Mouse (Mus musculus) urinary bladder, postnatal 4 days (tissue): ENCODE results near the gene Arrb1.

Source experiments
- DNase-seq, 2 experiments: peaks; one replicate each; pipeline ENCODE4 v3.0.0; 2021 to 2022; ENCODE audit warnings: low spot score in 2 of 2

Arrb1 gene

DNA sequence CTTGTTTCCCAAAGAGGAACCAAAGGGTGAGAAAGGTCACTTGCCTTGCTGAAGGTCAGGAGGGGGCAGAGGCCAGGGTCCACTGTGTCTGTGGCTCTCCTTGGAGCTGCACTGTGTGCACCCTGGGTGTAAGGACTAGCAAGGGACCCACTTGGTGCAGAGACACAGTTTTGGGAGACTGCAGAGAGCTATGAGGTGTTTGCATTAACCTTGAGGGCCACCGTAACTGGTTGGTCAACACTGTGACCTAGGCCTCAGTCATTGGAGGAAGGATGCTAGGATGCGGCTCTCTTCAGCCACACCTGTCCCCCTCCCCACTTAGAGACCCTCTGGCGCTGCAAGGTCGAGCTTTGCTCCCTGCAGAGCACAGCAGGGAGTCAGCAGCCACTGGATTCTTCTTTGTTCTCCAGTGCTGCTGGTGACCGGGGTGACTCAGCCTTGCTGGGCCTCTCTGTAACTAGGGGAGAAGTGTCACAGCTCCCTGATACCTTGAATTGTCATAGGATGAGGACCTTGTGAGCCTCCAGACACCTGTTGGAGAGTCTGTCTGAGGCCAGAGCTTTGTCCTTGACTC is 2.0 kb downstream of the Arrb1 start:
- DNase-seq, result no peak

DNA sequence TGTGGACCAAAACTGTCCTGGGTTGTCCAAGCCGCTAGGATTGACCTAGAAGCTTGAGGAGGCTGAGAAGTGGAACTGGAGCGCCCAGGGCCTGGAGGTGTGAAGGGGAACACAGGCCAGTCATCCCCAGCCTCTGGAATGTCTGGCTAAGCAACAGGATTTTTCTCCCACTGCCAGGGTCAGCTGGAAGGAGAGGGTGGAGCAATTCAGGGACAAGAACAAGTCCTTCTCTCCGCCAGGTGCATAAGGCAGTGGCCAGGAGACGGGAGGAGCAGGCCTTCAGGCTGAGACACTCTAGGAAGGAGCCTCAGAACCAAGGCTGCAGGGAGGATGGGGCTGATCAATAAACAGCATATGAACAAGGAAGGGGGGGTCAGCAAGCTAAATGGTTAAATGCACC is 3.2 kb downstream of the Arrb1 start:
- no peak for DNase-seq

DNA sequence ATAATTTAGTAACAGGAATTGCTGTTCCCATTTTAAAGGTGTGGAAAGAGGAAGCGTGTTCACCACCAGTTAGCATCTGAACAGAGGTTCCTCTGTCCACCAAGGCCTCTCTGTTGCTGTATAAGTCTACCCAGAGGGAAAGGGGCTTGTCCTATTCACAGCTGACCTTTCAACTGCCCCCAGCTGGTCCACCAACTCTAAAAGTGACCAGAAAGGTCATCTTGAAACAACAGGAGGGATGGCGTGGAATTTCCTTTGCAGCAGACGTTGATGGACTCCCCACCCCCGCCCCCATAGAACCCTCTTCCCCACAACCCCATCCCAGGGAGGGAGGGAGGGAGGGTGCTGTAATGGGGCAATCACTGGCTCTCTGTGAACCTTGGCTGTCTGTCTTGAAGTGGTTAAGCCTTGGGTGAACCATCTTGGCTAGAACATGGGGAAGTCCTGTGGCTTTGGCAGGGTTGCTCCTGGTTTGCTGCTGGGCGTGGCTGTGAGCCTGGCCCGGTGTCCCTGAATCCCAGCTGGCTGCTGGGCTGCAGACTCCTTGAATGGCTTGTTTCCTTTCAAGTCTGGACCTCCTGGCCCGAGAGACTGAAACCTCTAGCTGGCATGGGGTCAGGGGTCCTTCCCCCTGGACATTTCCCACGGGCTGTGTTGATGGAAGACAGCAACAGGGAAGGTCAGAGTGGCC is 4.1 kb downstream of the Arrb1 start:
- peak in 1 of 2 experiments; percentile 55 for DNase-seq

DNA sequence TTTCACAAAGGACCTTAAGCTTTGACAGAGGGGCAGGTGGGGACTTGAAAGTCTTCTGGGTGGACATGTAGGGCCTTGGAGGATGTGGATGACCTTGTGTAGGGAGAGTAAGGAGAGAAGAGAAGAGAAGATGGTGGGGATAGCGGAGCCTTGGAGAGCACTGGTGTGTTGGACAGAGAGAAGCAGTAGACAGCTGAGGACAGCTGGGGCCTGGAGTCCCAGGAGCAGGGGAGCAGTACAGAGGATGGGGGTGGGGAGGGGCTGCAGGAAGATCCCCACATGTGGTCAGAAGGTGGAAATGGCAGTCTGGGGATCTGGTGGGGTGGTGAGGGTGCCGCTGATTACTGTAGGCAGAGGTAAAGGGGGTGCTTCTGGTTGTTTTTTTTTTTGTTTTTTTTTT is 4.8 kb downstream of the Arrb1 start:
- no peak for DNase-seq

DNA sequence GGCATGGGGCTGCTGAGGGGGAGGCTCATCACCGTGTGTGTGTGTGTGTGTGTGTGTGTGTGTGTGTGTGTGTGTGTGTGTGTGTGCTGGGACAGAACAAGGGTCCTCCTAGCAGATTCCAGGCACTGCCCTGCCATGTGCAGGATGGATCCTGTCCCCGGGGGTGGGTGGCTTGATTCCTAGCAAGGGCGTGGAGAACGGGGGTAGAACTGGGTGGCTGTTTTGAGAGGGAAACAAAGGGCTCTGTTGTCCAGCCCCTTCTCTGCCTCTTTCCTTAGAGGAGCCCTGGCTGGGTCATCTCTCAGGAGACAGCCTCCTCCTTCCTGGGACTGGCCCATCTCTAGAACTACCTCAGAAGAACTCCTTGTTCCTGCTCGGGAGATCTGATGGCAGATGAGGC is 5.9 kb downstream of the Arrb1 start:
- DNase-seq, result no peak

DNA sequence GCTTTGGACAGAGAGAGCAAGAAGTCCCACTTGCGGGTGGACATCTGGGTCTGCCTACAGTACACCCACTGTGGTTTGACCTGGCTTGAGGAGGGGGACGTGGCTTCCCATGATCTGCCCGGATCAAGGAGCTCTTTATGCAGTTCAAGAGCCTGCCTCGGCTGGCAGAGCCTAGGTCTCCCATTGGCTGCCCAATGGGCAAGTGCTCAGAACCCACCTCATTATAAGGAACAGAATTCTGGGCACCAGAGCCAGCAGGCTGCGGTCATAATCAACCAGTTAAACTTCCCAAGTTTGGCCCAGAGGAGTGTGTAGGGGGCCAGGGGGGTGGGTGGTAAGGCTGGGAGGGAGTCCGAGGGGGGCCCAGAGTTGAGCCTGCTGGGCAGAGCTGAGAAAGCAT is 9.0 kb downstream of the Arrb1 start:
- DNase-seq, result no peak

DNA sequence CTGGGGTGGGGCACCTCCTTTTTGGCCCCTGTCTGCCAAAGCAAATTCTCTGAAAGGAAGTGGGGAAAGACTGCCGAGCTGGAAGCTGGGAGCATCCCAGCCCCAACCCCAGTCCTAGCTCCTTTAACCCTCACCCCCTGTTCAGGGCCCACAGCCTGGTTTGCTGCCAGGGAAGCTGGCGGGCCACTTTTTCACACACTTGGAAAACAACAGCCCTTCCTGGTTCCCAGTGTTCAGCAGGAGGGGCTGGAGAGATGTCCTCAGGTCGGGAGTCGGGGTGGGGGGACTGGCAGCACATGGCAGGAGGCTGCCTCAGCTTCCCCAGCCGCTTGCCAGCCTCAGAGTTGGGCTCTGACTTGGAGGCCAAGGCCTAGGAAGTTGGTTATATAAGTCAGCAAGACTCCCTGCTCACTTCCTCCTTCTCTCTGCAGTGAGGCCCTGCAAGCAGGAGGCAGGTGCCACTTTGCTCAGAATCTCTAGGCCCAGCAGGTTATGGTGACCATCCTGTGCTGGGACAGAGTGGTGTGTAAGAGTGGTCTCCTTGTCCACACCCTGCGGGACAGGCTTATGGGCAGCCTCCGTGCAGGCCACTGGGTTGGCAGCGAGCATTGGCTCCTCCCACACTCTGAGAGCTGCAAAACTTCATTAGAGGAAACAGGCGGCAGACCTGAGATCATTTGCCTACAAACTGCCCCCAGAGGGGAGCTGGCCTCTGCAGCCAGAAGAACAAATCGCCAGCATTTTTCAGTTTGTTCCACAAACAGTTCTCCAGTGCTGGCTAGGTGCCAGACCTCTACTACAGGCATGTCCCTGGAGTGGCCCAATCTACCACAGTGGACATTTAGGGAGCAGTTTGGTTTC is 10.8 kb downstream of the Arrb1 start:
- DNase-seq, result peak; percentile 65 to 75

DNA sequence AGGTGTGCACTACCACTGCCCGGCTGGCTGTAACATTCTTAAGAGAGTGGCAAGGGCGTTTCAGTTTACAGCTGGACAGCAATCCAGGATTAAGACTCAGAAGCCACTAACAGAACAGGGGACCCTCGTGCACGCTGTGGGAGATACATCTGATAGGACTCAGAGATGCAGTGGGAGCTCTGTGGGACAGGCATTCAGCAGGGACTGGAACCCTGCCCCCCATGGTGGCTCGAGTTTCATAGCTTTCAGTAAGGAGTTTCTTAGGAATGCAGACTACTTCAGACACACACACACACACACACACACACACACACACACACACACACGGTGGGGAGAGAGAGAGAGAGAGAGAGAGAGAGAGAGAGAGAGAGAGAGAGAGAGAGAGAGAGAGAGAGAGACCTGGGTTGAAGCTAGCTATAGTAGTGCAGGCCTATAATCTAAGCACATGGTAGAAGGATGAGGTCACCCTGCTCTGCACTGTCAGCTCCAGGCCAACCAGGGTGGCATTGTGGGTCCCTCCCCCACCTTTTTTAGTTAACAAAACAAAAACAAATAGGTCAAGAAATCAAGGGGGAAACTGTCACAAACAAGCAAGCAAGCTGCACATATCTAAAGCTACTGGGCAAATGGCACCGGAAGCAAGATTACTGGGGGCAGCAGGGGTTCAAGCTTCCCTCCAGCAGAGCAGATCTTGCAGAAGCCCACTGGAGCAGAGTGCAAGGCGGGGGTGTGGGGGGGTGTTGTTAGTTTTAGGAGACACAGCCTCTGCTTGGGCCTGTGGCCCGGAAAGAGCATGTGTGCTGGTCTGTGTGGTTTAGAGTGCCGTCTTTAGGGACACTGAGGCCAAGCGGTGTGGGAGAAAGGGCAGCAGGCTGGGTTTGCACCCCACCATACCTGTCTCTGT is 12.6 kb downstream of the Arrb1 start:
- no peak for DNase-seq

DNA sequence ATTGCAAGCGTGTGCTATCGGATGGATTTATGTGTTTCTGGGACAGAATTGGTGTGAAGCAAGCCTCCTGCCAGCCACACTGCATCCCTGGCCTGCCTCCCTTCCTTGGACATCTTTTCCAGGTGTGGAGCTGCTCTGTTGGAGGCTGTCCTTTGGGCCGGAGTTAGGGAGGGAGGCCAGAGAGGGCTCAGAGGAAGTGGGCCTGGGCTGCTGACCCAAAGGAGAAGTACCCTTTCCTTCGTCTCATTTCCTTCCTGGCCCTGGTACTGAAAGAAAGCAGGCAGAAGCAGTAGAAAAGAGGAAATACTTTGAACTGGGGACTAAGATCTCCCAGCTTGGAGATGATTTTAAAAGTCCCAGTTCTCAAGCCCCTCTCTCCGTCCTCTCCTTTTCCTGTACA is 14.4 kb downstream of the Arrb1 start:
- DNase-seq, result no peak

DNA sequence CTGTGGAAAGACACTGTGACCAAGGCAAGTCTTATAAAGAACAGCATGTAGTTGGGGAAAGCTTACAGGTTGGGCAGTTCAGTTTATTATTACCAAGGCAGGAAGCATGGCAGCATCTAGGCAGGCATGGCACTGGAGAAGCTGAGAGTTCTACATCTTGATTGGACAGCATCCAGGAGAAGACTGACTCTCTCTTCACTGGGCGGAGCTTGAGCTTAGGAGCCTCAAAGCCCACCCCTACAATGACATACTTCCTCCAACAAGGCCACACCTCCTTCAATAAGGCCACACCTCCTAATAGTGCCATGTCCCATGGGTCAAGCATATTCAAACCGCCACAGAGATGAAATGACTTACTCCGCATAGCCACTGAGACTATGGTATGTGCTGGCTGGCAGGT is 16.4 kb downstream of the Arrb1 start:
- no peak for DNase-seq

DNA sequence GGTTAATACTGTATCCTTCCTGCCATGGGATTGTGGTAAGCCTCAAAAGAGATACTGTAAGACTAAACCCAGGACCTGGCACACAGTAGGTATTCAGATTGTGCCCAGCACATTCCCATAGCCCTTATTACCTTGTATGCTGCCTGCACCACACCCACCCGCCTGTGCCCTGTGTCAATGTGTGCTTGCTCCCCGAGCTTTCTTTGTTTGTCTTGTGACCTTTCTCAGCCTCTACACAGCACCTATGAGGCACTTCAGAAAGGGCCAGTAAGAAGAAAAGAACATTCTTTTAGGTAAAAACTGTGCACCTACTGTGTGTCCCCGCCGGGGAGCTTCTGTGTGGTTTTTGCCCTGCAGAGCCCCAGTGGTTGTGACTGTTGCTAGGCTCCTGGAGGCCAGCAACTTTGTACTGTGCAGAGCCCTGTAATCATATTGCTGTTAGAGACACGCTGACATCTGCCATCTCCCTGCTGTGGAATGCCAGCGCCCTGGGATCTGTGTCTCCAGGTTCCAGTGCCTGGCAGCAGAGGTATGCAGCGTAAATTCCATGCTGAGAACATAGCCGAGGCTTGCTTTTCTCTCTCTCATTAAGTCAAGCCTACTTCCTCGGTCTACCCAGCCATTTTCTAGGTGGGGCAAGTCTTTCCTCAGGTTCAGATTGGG is 18.1 kb downstream of the Arrb1 start:
- no peak for DNase-seq

DNA sequence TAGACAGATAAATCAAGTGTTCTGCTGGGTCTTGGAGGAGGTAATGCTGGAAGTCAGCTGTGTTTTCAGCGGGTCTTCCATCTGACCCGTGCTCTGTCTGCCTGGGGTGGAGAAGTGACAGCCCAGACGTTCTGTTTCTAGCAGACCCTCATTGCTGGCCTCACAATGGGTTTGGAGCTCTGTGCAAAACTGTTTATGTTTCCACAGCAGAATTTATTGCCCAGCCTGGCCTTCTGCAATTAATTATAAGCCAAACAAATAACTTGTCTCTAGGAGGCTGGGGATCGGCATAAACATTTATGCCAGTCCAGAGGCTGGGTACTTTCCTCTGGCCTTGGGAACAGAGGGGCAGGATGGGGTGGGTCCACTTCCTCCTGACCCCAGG is 18.6 kb downstream of the Arrb1 start:
- no peak for DNase-seq

DNA sequence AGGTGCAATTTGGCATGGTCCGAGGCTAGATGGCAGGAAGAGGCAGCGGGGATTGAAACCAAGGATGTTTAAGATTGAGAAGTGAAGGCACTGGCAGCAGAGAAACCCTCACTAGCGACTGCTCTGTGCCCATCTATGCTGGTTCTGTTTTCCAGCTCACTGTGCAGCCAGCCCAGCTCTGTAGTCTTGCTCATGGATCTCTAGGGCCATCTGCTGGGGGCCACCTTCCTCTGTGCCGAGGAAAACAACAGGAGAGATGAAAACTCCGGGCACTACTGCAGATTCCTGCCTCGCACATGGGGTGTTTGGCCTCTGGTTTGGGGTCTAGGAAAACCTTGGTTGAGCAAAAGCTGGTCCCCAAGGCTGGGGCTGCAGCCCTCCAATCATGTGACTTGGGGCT is 20.6 kb downstream of the Arrb1 start:
- DNase-seq, result peak in 1 of 2 experiments; percentile 44

DNA sequence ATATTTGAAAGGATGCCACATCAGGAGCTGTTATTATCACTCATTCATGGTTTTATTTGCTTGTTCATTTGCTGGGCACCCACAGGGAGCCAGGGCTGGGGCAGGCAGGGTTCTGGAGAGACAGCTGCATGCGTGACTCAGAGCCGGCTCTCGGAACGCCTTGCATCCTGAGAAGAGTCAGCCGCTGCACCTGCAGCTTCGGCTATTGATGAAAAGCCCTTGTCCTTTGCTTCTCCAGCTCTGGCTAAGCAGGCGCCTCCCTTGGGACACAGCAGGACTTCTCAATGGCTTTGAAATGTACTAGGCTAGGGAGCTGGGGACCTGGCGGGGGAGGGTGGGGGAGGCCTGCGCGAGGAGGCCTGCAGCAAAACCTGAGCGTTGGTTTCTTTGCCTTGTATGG is 23.8 kb downstream of the Arrb1 start:
- no peak for DNase-seq

DNA sequence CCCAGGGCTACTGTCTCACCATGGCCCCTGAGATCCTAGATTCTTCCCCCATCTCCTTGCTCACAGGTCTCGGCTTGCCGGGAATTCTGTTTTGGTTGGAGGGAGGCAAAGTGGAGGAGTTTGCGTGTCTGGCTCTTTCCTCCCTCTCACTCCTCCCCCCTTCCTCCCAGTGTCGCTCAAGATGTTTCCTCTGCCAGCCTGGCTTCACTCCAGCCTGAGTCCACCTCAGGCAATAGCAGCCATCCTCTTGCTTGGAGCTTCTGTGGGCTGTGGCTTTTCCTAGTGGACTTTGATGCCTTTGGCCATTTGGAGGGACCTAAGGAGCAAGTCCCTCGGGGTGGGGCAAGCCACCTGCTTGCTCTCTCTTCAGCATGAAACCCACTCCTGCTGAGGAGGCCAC is 27.2 kb downstream of the Arrb1 start:
- no peak for DNase-seq

DNA sequence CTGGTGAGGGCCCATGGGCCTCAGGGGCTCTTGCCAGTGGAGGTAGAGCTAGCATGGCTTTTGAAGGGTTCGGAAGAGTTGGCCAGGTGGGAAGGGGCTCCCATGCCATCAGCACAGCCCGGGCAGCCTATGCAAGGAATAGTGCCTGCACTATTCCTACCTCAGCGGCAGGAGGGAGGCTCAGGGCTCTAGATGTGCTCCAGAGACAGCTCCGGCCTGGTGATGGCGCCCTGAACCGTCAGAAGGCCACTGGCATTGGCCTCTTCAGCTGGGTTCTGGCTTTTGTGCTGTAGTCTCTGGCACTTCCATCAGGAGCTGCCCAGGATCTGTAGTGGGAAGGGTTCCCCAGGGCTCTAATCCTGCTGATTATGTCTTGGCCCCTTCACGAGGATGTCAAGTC is 28.0 kb downstream of the Arrb1 start:
- no peak for DNase-seq

DNA sequence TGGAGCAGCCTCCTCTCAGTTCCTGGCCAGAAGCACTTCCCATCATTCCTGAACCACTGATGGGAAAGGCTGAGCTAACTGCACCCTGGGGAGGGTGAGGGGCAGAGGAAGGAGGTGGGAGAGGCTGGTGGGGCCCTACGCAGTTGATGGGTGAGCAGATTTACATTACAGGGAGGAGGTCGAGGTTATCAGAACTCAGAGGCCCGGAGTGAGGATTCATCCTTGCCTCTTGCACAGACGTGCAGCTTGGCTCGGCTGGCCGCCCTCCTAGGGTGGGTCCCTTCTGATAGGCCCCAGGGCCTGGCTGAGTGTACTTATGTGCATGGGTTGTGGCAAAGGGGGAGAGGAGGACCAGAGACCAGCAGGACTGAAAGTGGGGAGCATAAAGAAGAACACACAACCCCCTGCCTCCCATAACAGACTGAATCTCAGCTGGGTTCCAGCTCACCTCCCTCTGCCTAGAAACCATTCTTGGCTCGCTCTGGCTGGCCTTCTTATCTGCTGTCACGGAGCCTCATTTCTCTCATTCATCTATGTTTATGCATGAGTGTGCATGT is 30.1 kb downstream of the Arrb1 start:
- DNase-seq, result no peak

DNA sequence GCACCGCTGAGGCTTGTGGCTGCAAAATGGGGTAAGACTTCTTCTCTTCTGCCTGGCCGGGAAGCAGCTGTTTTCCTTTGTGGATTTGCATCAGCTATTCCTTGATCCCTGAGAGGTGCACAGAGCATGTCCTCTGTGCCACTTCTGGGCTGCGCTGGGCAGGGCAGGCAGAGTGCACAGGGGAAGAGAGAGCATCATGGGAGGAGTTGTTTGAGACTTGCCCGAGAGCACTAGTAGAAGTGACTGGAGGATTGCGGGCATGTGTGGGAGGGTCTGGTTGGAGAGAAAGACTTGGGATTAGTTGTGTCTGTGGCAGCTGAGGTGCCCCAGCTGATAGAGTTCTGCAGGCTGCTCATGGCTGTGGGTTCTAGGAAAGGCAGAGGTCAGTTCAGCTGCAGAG is 35.4 kb downstream of the Arrb1 start:
- no peak for DNase-seq

DNA sequence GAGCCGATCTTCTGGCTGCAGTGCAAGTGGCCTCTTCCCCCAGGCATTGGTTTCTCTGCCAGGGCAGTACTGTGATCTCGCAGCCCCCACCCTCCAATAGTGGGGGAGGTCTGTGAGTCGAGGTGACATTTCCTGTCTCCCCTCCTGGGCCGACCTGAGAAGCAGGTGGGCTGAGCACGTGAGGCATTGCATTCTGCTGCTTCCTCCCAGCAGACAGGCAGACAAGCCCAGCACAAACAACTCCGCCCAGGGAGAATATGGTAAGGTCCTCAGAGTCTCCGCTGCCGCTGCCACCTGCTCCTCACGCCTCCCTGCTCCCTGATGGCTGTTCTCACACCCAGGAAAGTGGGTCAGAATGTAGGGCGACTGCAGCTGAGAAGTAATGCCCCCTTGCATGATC is 37.7 kb downstream of the Arrb1 start:
- no peak for DNase-seq

DNA sequence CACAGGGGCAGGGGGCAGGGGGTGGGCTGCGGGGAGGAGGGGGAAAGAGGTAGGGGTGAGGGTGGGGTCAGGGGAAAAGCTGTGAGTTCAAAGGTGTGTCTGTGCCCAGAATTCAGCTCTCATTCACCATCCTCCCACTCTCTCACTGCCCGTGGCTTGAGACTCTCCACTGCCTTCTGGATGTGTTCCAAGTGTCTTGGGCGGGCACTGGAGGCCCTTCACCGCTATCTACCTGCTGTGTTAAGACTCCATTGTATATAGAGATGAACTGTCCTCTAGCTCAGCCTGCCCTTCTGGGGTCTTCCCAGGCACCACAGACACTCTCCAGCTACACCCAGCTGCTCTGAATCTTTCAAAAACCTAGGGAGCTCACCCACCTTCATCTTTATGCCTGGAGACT is 38.1 kb downstream of the Arrb1 start:
- DNase-seq, result no peak

DNA sequence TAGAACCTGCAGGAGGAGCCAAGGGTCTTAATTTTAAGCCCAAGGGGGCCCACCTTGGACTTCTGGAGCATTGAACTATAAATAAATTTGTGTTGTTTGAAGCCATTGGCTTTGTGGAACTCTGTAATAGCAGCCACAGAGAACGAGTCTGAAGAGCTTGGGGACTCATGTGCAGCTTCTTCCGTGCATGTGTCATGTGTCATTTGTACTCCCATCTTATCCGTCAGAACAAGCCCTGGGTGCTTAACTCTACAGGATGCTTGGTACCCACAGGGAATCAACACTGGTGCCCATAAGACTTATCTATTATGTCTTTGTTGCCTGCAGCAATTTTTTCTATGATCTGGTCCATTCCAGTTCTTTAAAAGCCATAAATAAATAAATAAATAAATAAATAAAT is 43.0 kb downstream of the Arrb1 start:
- no peak for DNase-seq
